Mouse (Mus musculus) kidney, postnatal 0 days (tissue): ENCODE results near the gene Adarb2. TPM values are rescaled to one million over a fixed set of nuclear protein-coding genes. Genes with fewer than 3 reads are reported as not detected.
A peak's percentile ranks its signal among the peaks of the same experiment; 100 is the strongest.

Source experiments
- ATAC-seq: fragments of 200-750 bp; cut with Nextera tagmentation; replicated peaks from 2 replicates; pipeline ENCODE4 v1.8.0; 2017; ENCODE audit warnings: low read depth, moderate number of reproducible peaks, moderate TSS enrichment, moderate library complexity; ENCODE audit not compliant: low FRiP score
- DNase-seq: peaks from one replicate; pipeline ENCODE4 v3.0.0-alpha.2; 2016; ENCODE audit warnings: low spot score
- H3K27ac ChIP-seq: fragments of 300-500 bp; sonication (generic); 2 replicates; pipeline ENCODE4 v1.5.1; 2014; ENCODE audit warnings: mild to moderate bottlenecking
- H3K27me3 ChIP-seq: fragments of 300-500 bp; sonication (generic); 2 replicates; pipeline ENCODE4 v1.6.1; 2014; ENCODE audit warnings: low read length, mixed read lengths; ENCODE audit not compliant: insufficient read depth
- H3K36me3 ChIP-seq: fragments of 300-500 bp; sonication (generic); 2 replicates; pipeline ENCODE4 v1.6.1; 2014; ENCODE audit warnings: low read length, mixed read lengths; ENCODE audit not compliant: insufficient read depth
- H3K4me1 ChIP-seq: fragments of 300-500 bp; sonication (generic); replicated peaks from 2 replicates; pipeline ENCODE4 v1.6.1; 2014; ENCODE audit warnings: antibody characterized with exemption, low read length, mixed read lengths; ENCODE audit not compliant: insufficient read depth
- H3K4me2 ChIP-seq: fragments of 300-500 bp; sonication (generic); 2 replicates; pipeline ENCODE4 v1.6.1; 2014; ENCODE audit warnings: mild to moderate bottlenecking, low read length, moderate library complexity, mixed read lengths
- H3K4me3 ChIP-seq: fragments of 300-500 bp; sonication (generic); replicated peaks from 2 replicates; pipeline ENCODE4 v1.5.1; 2014; ENCODE audit warnings: low read depth, low read length
- H3K9ac ChIP-seq: fragments of 300-500 bp; sonication (generic); 2 replicates; pipeline ENCODE4 v1.6.1; 2014; ENCODE audit warnings: low read depth, low read length
- H3K9me3 ChIP-seq: fragments of 300-500 bp; sonication (generic); replicated peaks from 2 replicates; pipeline ENCODE4 v1.6.1; 2016; ENCODE audit warnings: low read length, inconsistent platforms, mixed read lengths
- CTCF ChIP-seq: IDR thresholded peaks from 2 replicates; pipeline ENCODE4 v1.5.1; 2016; ENCODE audit warnings: antibody characterized with exemption, low read depth, mild to moderate bottlenecking, moderate library complexity
- WGBS: fragments of 180-500 bp; shearing (Covaris S2); extraction: QIAGEN DNeasy Blood & Tissue Kit; methylation state at CpG from one replicate; pipeline ENCODE4 v1.1.7; 2014; 5-methylcytosine and 5-hydroxymethylcytosine counted together
- polyA plus RNA-seq: library from polyadenylated mRNA; unstranded; fragments of >200 nt; fragmentation: Nextera tagmentation; extraction: Ambion mirVana; gene quantifications from 2 replicates; pipeline ENCODE4 v1.2.1, GENCODE M21; 2015

Adarb2 gene
- polyA plus RNA-seq, 1 experiment from 2014 or later, result 0.08 TPM

DNA sequence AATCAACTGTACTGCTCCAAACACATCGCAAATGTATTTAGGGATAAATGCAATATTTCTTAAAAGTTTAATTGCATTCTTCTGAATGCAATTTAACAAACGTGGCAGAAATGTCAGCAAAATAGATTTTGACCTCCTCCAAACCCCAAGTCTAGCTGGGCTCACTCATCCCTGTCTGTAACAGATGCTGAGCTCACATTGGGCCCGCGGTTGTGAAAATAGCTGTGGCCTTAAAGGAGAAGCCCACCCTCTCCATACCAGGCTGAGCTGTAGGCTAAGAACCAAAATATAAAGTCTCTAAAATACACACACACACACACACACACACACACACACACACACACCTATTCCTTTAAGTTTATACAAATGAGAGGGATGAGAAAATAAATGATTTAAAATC is 8.1 kb downstream of the Adarb2 start:
- Histone ChIP-seq H3K4me3 (no peak overlapping the region), H3K9ac (no peak overlapping the region), H3K27ac (no peak overlapping the region), H3K4me2 (no peak overlapping the region), H3K9me3 (no peaks in the 10 kb centered on the region), H3K36me3 (no peaks in the 10 kb centered on the region), H3K27me3 (no peaks in the 10 kb centered on the region), H3K4me1 (no peaks in the 10 kb centered on the region)
- TF ChIP-seq CTCF, result no peak
- 70% methylated on average over 4 of the region's 4 CpGs for WGBS
- DNase-seq, result no peak
- no peak for ATAC-seq

DNA sequence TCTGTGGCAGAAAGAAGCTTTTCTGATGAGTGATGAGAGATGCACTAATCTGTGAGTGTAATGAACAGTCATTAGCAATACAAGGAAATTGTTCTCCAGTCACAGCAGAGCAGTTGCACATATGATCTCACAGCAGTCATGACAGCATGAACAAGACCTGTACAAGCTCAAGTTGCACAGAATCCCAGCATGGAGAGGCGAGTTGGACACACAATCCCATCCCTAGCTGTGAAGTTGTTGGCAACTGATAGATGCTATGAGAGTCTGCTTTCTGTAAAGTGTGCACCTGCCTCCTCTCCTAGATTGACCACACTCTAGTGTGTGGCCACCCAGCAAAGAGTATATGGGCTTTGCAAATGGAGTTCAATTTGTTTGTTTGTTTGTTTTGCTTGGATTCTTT is 36.2 kb downstream of the Adarb2 start:
- Histone ChIP-seq H3K9ac (no peak overlapping the region), H3K9me3 (no peaks in the 10 kb centered on the region), H3K4me2 (no peak overlapping the region), H3K4me1 (no peaks in the 10 kb centered on the region), H3K4me3 (no peak overlapping the region), H3K27ac (no peak overlapping the region), H3K36me3 (no peaks in the 10 kb centered on the region), H3K27me3 (no peaks in the 10 kb centered on the region)
- TF ChIP-seq CTCF, result no peak
- 65% methylated on average over 1 of the region's 1 CpGs for WGBS
- no peak for DNase-seq
- no peak for ATAC-seq

DNA sequence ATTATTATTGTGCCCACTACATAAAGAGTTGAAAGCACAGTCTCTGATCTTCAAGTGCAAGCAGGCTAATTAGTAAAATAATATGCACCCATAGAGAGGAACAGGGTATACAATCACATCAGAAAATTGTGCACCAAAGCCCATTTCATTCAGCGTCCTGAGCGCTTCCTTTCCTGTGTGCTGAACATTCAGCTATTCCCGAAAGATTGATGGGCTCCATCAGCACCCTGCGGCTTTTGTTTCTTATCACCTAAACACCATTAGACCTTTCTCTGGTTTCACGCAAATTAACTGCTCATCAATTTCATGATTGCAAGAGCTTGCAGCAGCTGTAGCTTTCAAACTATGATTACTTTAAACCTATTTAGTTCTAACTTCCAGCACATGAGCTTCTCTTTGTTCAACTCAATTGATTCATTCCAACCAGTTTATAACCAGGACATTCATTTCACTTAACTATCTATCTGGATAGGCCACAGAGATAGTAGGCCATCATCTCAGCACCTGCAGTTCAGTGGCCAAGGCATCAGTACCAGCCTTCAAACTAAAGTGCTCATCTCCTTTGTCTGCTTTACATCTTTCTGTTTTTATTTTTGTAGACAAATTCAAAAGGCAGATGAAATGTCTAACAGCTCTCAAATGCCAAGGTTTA is 45.5 kb downstream of the Adarb2 start:
- Histone ChIP-seq H3K9ac (no peak overlapping the region), H3K9me3 (no peaks in the 10 kb centered on the region), H3K4me2 (no peak overlapping the region), H3K4me3 (no peak overlapping the region), H3K27ac (no peak overlapping the region), H3K4me1 (no peaks in the 10 kb centered on the region), H3K27me3 (no peaks in the 10 kb centered on the region), H3K36me3 (no peaks in the 10 kb centered on the region)
- WGBS, result 46% methylated on average over 5 of the region's 5 CpGs
- no peak for TF ChIP-seq CTCF
- DNase-seq (no peak), ATAC-seq (no peak)

DNA sequence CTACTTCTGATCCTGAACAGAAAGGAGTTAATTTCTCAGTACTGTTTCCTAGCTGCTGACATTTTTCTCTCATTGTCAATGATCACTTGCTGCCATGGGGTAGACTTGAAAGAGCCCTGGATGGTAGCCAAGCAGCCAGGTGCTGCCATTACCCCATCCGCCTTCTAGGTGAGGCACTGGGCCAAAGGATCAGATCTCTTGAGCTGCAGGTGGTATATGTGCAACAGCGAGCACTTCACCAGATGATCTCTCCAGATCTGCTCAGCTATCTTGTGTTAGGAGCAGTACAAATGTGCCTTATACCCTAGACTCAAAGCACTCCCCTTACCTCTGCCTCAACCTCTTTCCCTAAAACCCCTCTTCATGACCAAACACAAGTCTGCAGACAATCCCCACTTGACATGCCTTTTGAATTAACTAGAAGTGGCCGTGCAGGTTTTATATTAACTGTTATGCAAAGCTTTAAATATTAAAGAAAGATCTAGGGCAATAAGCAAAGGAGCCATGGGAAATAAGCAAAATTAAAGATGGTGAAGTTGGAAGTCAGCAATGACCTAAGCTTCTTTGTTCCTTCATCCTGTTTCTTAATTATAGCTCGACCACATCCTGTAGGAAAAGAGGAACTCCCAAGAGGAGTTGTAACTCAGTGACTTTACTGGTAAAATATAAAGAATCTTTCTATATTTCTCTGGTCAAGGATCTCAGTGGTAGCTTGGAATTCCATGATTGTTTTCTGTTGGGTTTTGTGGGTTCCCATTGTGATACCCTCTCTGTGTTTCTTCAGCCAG is 69.7 kb downstream of the Adarb2 start:
- ATAC-seq, result no peak
- H3K27me3 ChIP-seq, result no peaks in the 10 kb centered on the region
- H3K9ac ChIP-seq, result no peak overlapping the region
- H3K4me2 ChIP-seq, result no peak overlapping the region
- no peak for DNase-seq
- no peak for TF ChIP-seq CTCF
- 81% methylated on average over 4 of the region's 4 CpGs for WGBS
- H3K4me1 ChIP-seq, result no peaks in the 10 kb centered on the region
- no peaks in the 10 kb centered on the region for H3K9me3 ChIP-seq
- H3K4me3 ChIP-seq, result no peak overlapping the region
- no peaks in the 10 kb centered on the region for H3K36me3 ChIP-seq
- H3K27ac ChIP-seq, result no peak overlapping the region

DNA sequence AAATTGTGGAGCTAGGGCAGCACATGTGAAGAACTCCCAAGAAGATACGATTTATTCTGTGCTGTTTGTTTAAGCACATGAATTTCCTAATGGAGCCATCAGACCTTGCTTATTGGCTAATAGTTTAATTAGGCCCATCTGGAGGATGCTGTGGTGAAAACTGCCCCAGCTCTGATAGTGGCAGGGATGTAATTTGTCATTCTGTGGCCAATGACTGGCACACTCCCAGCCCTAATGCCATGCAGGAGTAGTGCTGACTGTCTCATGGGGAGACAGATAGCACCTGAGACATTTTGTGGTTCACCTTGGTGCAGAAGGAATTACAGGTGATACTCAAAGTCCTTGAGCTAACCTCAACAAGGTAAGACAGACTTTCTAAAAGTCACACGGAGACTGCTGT is 80.5 kb downstream of the Adarb2 start:
- no peak overlapping the region for H3K27ac ChIP-seq
- H3K4me2 ChIP-seq, result no peak overlapping the region
- no peaks in the 10 kb centered on the region for H3K36me3 ChIP-seq
- no peak for TF ChIP-seq CTCF
- H3K4me1 ChIP-seq, result no peaks in the 10 kb centered on the region
- H3K9ac ChIP-seq, result no peak overlapping the region
- no peaks in the 10 kb centered on the region for H3K27me3 ChIP-seq
- 77% methylated on average over 2 of the region's 2 CpGs for WGBS
- no peak for ATAC-seq
- H3K4me3 ChIP-seq, result no peak overlapping the region
- DNase-seq, result no peak
- no peaks in the 10 kb centered on the region for H3K9me3 ChIP-seq

DNA sequence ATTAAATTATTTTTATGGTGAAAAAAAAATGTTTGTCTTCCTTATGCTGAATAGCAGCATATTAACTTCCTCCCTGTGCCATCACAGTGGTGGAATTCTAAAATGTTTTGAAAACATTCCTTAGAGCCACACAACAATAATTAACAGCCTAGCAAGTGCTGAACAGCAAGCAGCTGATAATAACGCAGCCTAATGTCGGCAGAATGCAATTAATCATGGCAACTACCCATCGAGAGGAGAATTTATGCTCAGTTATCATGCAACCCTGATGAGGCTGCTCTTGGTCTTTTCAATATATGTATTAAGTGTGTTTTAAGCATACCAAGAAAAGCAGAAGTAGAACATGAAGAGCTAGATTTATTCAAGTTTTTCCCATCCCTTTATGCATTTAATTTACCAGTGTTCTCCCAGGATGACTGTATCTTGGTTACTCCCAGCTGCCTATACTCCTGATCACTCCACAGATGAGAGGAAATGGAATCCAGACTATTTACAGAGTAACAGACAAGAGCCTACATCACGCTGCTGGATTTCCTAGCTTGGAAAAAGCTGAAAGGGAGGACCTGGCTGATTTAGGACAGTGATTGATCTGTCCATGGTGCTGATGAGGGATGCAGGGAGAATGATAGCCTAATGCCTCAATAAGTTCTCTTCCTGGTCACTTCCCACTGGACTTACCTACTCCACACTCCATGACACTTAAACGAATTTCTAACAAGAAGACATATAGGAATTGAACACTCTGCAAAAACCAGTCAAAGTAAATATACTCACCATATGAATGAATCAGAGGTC is 113.9 kb downstream of the Adarb2 start:
- Histone ChIP-seq H3K9me3 (no peaks in the 10 kb centered on the region), H3K4me2 (no peak overlapping the region), H3K4me1 (no peaks in the 10 kb centered on the region), H3K4me3 (no peak overlapping the region), H3K27me3 (no peaks in the 10 kb centered on the region), H3K9ac (no peak overlapping the region), H3K36me3 (no peaks in the 10 kb centered on the region), H3K27ac (no peak overlapping the region)
- 41% methylated on average over 5 of the region's 5 CpGs for WGBS
- ATAC-seq, result no peak
- no peak for TF ChIP-seq CTCF
- DNase-seq, result peak; percentile 55
